In the genomic region with DNA sequence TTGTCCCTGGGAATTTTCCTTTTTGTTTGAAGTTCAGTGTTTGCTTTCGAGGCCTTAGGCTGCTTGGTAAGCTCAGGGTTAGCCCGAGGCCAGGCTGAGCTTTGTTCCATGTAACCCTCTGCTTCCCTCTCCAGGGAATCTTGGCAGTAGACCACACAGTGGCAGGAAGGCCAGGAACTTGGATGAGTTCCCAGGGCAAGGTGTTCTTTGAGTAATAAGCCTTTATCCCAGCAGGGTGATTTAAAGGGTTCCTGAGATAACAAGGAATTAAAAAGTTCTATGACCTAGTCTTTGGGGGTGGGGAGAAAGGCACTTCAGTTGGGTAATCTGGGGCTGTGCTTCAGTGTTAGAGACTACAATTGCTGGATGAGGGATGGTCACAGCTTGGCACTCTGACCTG, we compare ENCODE assay signal across 11 mouse cellular contexts. TPM values are rescaled to one million over a fixed set of nuclear protein-coding genes. Genes with fewer than 3 reads are reported as not detected.
DNase-seq lines count a peak whose midpoint lies in the region; ATAC-seq and TF ChIP-seq lines count a peak whose summit lies in the region.
"Had no signal": no experiment of that assay in that cellular context is flagged by ENCODE, and none has a peak within 500 bp of the region (broad histone marks: within the 10 kb centered on the region; RNA-seq: fewer than 3 reads in every experiment).

No protein-coding gene starts in this region.

- H3K9me3 ChIP-seq in lung, postnatal 0 days (ENCODE audit: low read length), result no peaks in the 10 kb centered on the region

- peak; percentile 56 for DNase-seq in gastrocnemius, adult 2 months
- DNase-seq in gastrocnemius, adult 8-10 months (ENCODE audit: low spot score in 2 of 2), result no peak
- DNase-seq in cerebellum, adult 18-20 months, result peak; percentile 68 to 71
- peak; percentile 86 for DNase-seq in heart, postnatal 4 days
- peak; percentile 92 for DNase-seq in lung, postnatal 0 days (ENCODE audit: low spot score)
- no peak for DNase-seq in left cerebral cortex, adult 9 months (ENCODE audit: low spot score in 2 of 2)
- no peak for DNase-seq in layer of hippocampus, postnatal 36 days
- DNase-seq in B cell, adult 2 months, result no peak

- intact Hi-C loops in gastrocnemius, adult 2 months (cut with DNase I), result loop anchor here (5.0 to 10.0 kb wide), 3 partner anchors 147 to 474 kb away; a partner anchor contains a TSS

- TF ChIP-seq CTCF in gastrocnemius, adult 2 months (IDR thresholded peaks at IDR 0.05), result no peak
- no peak for TF ChIP-seq CTCF in lung, postnatal 0 days (IDR thresholded peaks at IDR 0.05)

- peaks cover 9% of the 10 kb centered on the region for H3K36me3 ChIP-seq in lung, postnatal 0 days (ENCODE audit: insufficient read depth, low read length)

- H3K4me3 ChIP-seq in gastrocnemius, adult 2 months, result no peak overlapping the region; the same call in 1 of the 2 replicates
- no peak overlapping the region for H3K4me3 ChIP-seq in lung, postnatal 0 days (ENCODE audit: low read depth, low read length)

- peaks cover 18% of the 10 kb centered on the region for H3K4me1 ChIP-seq in lung, postnatal 0 days (ENCODE audit: insufficient read depth, low read depth, low read length)

- peak overlapping the region; percentile 68 for H3K27ac ChIP-seq in gastrocnemius, adult 2 months
- peak overlapping the region; percentile 66 for H3K27ac ChIP-seq in lung, postnatal 0 days (ENCODE audit: low read length)
- H3K27ac ChIP-seq: macrophage had no signal

- 20% methylated on average over 2 of the region's 2 CpGs for WGBS in lung, postnatal 0 days

- H3K9ac ChIP-seq in lung, postnatal 0 days (replicated peaks; ENCODE audit: low read depth), result no peak overlapping the region

- H3K4me2 ChIP-seq in lung, postnatal 0 days (replicated peaks; ENCODE audit: low read depth, low read length), result no peak overlapping the region

- TF ChIP-seq EP300 in lung, postnatal 0 days (IDR thresholded peaks at IDR 0.05), result peak; percentile 75

- ATAC-seq in lung, postnatal 0 days, result peak; percentile 81

- H3K27me3 ChIP-seq in lung, postnatal 0 days (replicated peaks; ENCODE audit: insufficient read depth, low read length), result no peaks in the 10 kb centered on the region

RNA-seq across cellular contexts. Expression of a gene that starts 4.5 kb away (rescaled TPM):
- 100 to 1,000 TPM; 351 to 407 TPM for total RNA-seq in gastrocnemius, adult 2 months (2021)
- 100 to 1,000 TPM; 371 to 396 (median 385) TPM for total RNA-seq in gastrocnemius, adult 8-10 months (2022)
- 100 to 1,000 TPM; 423 to 447 TPM for total RNA-seq in heart, postnatal 4 days (2021)
- polyA plus RNA-seq in lung, postnatal 0 days (2015; fragmentation: Nextera tagmentation; extraction: Ambion mirVana), result 455 and 501 TPM in 2 replicates
- 100 to 1,000 TPM; 207 to 228 TPM for total RNA-seq in layer of hippocampus, postnatal 36 days (2021)

RNA-seq across cellular contexts. Expression of a gene that starts 4.5 kb away (rescaled TPM):
- 100 to 1,000 TPM; 541 to 640 TPM for total RNA-seq in gastrocnemius, adult 2 months (2021)
- total RNA-seq in gastrocnemius, adult 8-10 months (2022), result 100 to 1,000 TPM; 634 to 807 (median 649) TPM
- 1,000 to 10,000 TPM; 1,097 to 1,179 TPM for total RNA-seq in heart, postnatal 4 days (2021)
- 906 and 1,023 TPM in 2 replicates for polyA plus RNA-seq in lung, postnatal 0 days (2015; fragmentation: Nextera tagmentation; extraction: Ambion mirVana)
- 100 to 1,000 TPM; 742 to 754 TPM for total RNA-seq in layer of hippocampus, postnatal 36 days (2021)

RNA-seq across cellular contexts. Expression of a gene that starts 14.0 kb away (rescaled TPM):
- total RNA-seq in gastrocnemius, adult 2 months (2021), result 10 to 100 TPM; 13.8 to 16.1 TPM
- total RNA-seq in gastrocnemius, adult 8-10 months (2022), result 10 to 100 TPM; 16.3 to 18.0 (median 17.0) TPM
- 10 to 100 TPM; 16.8 to 21.4 TPM for total RNA-seq in heart, postnatal 4 days (2021)
- polyA plus RNA-seq in lung, postnatal 0 days (2015; fragmentation: Nextera tagmentation; extraction: Ambion mirVana), result 37.6 and 39.3 TPM in 2 replicates
- 10 to 100 TPM; 22.2 to 24.9 TPM for total RNA-seq in layer of hippocampus, postnatal 36 days (2021)

RNA-seq across cellular contexts. Expression of a gene that starts 18.6 kb away (rescaled TPM):
- total RNA-seq in gastrocnemius, adult 2 months (2021), result 10 to 100 TPM; 15.7 to 24.5 TPM
- total RNA-seq in gastrocnemius, adult 8-10 months (2022), result 10 to 100 TPM; 12.4 to 17.4 (median 14.8) TPM
- 10 to 100 TPM; 57.5 to 58.5 TPM for total RNA-seq in heart, postnatal 4 days (2021)
- 186 and 211 TPM in 2 replicates for polyA plus RNA-seq in lung, postnatal 0 days (2015; fragmentation: Nextera tagmentation; extraction: Ambion mirVana)
- total RNA-seq in layer of hippocampus, postnatal 36 days (2021), result 10 to 100 TPM; 35.0 to 36.2 TPM

RNA-seq across cellular contexts. Expression of a gene that starts 44.7 kb away (rescaled TPM):
- total RNA-seq in gastrocnemius, adult 2 months (2021), result not detected
- not detected for total RNA-seq in gastrocnemius, adult 8-10 months (2022)
- total RNA-seq in heart, postnatal 4 days (2021), result not detected
- not detected in 2 replicates for polyA plus RNA-seq in lung, postnatal 0 days (2015; fragmentation: Nextera tagmentation; extraction: Ambion mirVana)
- not detected for total RNA-seq in layer of hippocampus, postnatal 36 days (2021)
- total RNA-seq: common myeloid progenitor, adult 5-6 weeks had no signal
- polyA plus RNA-seq: macrophage; stomach, embryonic 14.5 days had no signal

Comparison
In these comparisons a context has a peak if more than half of its experiments do, and no peak if none do; other contexts are left out.
1. DNase-seq: peak in gastrocnemius, adult 2 months (single experiment), cerebellum, adult 18-20 months (2 of 2), heart, postnatal 4 days (single experiment) and lung, postnatal 0 days (single experiment); none in gastrocnemius, adult 8-10 months (0 of 2), left cerebral cortex, adult 9 months (0 of 2), layer of hippocampus, postnatal 36 days (0 of 2) and B cell, adult 2 months (0 of 2).